Mouse (Mus musculus): Measurements from ENCODE around the gene Ykt6. TPM values are rescaled to one million over a fixed set of nuclear protein-coding genes. Genes with fewer than 3 reads are reported as not detected.

Ykt6 gene
- polyA plus RNA-seq, 1 experiment = 33.7 TPM

GRCm38 (mm10) chr11:6011879-6012278 is 56.4 kb downstream of the Ykt6 start:
- TF ChIP-seq CTCF (IDR thresholded peaks at IDR 0.05; ENCODE audit: control insufficient read depth, insufficient read depth, insufficient replicate concordance, low read depth, low read length) = no peak
- no peak for TF ChIP-seq POLR2A (IDR thresholded peaks at IDR 0.05; ENCODE audit: control insufficient read depth, low read depth, low read length)
- no peak overlapping the region for H3K4me3 ChIP-seq (ENCODE audit: control insufficient read depth, low read depth, low read length)
- no peak overlapping the region for H3K27ac ChIP-seq (ENCODE audit: control insufficient read depth, insufficient read depth, low read depth, low read length)
- peaks cover 4% of the 10 kb centered on the region; the same call in 1 of the 2 replicates for H3K4me1 ChIP-seq (ENCODE audit: control insufficient read depth, insufficient read depth, low read length)
- no peaks in the 10 kb centered on the region for H3K36me3 ChIP-seq (ENCODE audit: control insufficient read depth, insufficient read depth, low read length)
- no peaks in the 10 kb centered on the region for H3K27me3 ChIP-seq (ENCODE audit: control insufficient read depth, insufficient read depth, low read length)

- TF ChIP-seq POLR2A (IDR thresholded peaks at IDR 0.05; ENCODE audit: control insufficient read depth, low read depth, low read length) = no peak
- no peak for TF ChIP-seq CTCF (IDR thresholded peaks at IDR 0.05; ENCODE audit: control insufficient read depth, insufficient read depth, insufficient replicate concordance, low read depth, low read length)
Measured at GRCm38 (mm10) chr11:6013359-6013758, 57.9 kb downstream of the Ykt6 start.

DNA sequence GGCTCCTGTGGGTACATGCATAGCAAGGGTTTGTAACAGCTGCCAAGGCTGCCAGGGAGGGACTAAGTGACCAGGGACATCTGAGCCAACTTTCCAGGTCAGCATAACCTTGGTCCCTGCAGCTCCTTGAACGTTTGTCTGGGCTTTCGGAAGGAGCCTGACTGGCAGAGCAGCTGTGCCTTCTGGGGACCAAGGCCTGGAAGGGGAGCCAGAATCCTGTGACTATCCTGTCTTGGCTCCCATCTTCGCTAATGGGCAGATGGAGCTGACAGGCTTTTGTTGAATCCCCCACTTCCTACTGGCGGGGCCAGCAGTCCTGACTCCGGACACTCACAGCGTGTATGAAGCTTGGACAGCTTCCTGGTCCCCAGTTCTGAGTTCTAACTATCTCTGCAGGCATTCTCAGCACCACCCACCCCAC is 59.5 kb downstream of the Ykt6 start:
- Histone ChIP-seq H3K4me3 (ENCODE audit: control insufficient read depth, low read depth, low read length) (no peak overlapping the region), H3K4me1 (ENCODE audit: control insufficient read depth, insufficient read depth, low read length) (peaks cover 4% of the 10 kb centered on the region; the same call in 1 of the 2 replicates), H3K27me3 (ENCODE audit: control insufficient read depth, insufficient read depth, low read length) (no peaks in the 10 kb centered on the region), H3K27ac (ENCODE audit: control insufficient read depth, insufficient read depth, low read depth, low read length) (no peak overlapping the region), H3K36me3 (ENCODE audit: control insufficient read depth, insufficient read depth, low read length) (no peaks in the 10 kb centered on the region)
- TF ChIP-seq POLR2A (IDR thresholded peaks at IDR 0.05; ENCODE audit: control insufficient read depth, low read depth, low read length) (no peak), CTCF (IDR thresholded peaks at IDR 0.05; ENCODE audit: control insufficient read depth, insufficient read depth, insufficient replicate concordance, low read depth, low read length) (no peak)

More at GRCm38 (mm10) chr11:6013359-6013758, 57.9 kb downstream of the Ykt6 start:
- Histone ChIP-seq H3K27me3 (ENCODE audit: control insufficient read depth, insufficient read depth, low read length) (no peaks in the 10 kb centered on the region), H3K4me1 (ENCODE audit: control insufficient read depth, insufficient read depth, low read length) (peaks cover 4% of the 10 kb centered on the region; the same call in 1 of the 2 replicates), H3K27ac (ENCODE audit: control insufficient read depth, insufficient read depth, low read depth, low read length) (no peak overlapping the region), H3K4me3 (ENCODE audit: control insufficient read depth, low read depth, low read length) (no peak overlapping the region), H3K36me3 (ENCODE audit: control insufficient read depth, insufficient read depth, low read length) (no peaks in the 10 kb centered on the region)

GRCm38 (mm10) chr11:6016368-6016767 is 60.9 kb downstream of the Ykt6 start:
- no peaks in the 10 kb centered on the region for H3K27me3 ChIP-seq (ENCODE audit: control insufficient read depth, insufficient read depth, low read length)
- no peak overlapping the region for H3K27ac ChIP-seq (ENCODE audit: control insufficient read depth, insufficient read depth, low read depth, low read length)
- no peaks in the 10 kb centered on the region for H3K36me3 ChIP-seq (ENCODE audit: control insufficient read depth, insufficient read depth, low read length)
- H3K4me1 ChIP-seq (ENCODE audit: control insufficient read depth, insufficient read depth, low read length) = peaks cover 4% of the 10 kb centered on the region; the same call in 1 of the 2 replicates
- no peak overlapping the region for H3K4me3 ChIP-seq (ENCODE audit: control insufficient read depth, low read depth, low read length)
- TF ChIP-seq CTCF (IDR thresholded peaks at IDR 0.05; ENCODE audit: control insufficient read depth, insufficient read depth, insufficient replicate concordance, low read depth, low read length) (no peak), POLR2A (IDR thresholded peaks at IDR 0.05; ENCODE audit: control insufficient read depth, low read depth, low read length) (no peak)

DNA sequence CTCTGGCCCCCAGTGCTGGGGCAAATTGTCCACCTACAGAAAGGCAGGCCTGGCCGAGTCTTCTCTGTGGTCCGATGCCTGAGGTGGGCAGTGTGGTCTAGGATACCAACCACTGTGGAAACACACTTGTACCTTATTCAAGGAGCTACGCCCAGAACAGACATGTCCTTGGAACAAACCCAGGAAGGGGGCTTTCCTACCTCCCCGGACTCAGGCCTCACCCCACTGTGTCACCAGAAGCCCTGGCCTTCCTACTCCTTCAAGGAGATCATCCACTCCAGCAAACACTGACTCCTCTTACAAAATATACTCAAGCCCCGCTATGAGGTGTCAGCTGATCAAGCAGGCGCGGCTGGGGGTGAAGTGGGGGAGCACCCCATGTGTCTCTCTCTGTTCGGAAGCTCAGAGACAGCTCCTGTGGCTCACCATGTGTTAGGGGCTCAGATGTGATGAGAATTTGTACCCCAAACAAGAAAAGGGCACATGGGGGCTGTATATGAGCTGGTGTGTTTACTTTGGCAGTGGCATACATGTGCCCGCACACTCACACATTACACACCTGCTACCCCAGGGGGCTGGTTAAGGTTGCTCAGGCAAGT is 61.4 kb downstream of the Ykt6 start:
- TF ChIP-seq POLR2A (IDR thresholded peaks at IDR 0.05; ENCODE audit: control insufficient read depth, low read depth, low read length) = no peak
- no peak for TF ChIP-seq CTCF (IDR thresholded peaks at IDR 0.05; ENCODE audit: control insufficient read depth, insufficient read depth, insufficient replicate concordance, low read depth, low read length)
- Histone ChIP-seq H3K4me1 (ENCODE audit: control insufficient read depth, insufficient read depth, low read length) (peaks cover 4% of the 10 kb centered on the region; the same call in 1 of the 2 replicates), H3K27ac (ENCODE audit: control insufficient read depth, insufficient read depth, low read depth, low read length) (no peak overlapping the region), H3K4me3 (ENCODE audit: control insufficient read depth, low read depth, low read length) (no peak overlapping the region), H3K27me3 (ENCODE audit: control insufficient read depth, insufficient read depth, low read length) (no peaks in the 10 kb centered on the region), H3K36me3 (ENCODE audit: control insufficient read depth, insufficient read depth, low read length) (no peaks in the 10 kb centered on the region)

Other genes with a start within 250 kb of the Ykt6 start
- 18.4 and 26.3 TPM in 2 replicates for gene Mrps24, start 240.0 kb upstream of the Ykt6 start, polyA plus RNA-seq (2012; rRNA removed)
- gene Urgcp, start 193.3 kb upstream of the Ykt6 start, polyA plus RNA-seq (2012; rRNA removed) = 7.6 and 8.8 TPM in 2 replicates
- gene Dbnl, start 167.2 kb upstream of the Ykt6 start, polyA plus RNA-seq (2012; rRNA removed) = 19.6 and 22.3 TPM in 2 replicates
- gene Pgam2, start 152.0 kb upstream of the Ykt6 start, polyA plus RNA-seq (2012; rRNA removed) = 1,767 and 1,838 TPM in 2 replicates
- 2.3 and 3.0 TPM in 2 replicates for gene Polm, start 117.7 kb upstream of the Ykt6 start, polyA plus RNA-seq (2012; rRNA removed)
- gene Aebp1, start 93.7 kb upstream of the Ykt6 start, polyA plus RNA-seq (2012; rRNA removed) = 5.9 and 8.6 TPM in 2 replicates
- 88.8 and 109 TPM in 2 replicates for gene Pold2, start 77.4 kb upstream of the Ykt6 start, polyA plus RNA-seq (2012; rRNA removed)
- gene Myl7, start 56.9 kb upstream of the Ykt6 start, polyA plus RNA-seq (2012; rRNA removed) = 0.43 TPM in 1 of 2 replicates, not detected in the other
- gene Gck, start 5.6 kb upstream of the Ykt6 start, polyA plus RNA-seq (2012; rRNA removed) = 5.0 and 6.6 TPM in 2 replicates
- gene Camk2b, start 110.7 kb downstream of the Ykt6 start, polyA plus RNA-seq (2012; rRNA removed) = 3.4 and 3.5 TPM in 2 replicates
- gene A730071L15Rik, start 244.3 kb downstream of the Ykt6 start, polyA plus RNA-seq (2012; rRNA removed) = 0.74 and 0.79 TPM in 2 replicates
- gene Nudcd3, start 244.7 kb downstream of the Ykt6 start, polyA plus RNA-seq (2012; rRNA removed) = 21.7 and 23.5 TPM in 2 replicates